Mouse (Mus musculus): ENCODE measurements around the gene Arid5b.

The Arid5b gene

DNA sequence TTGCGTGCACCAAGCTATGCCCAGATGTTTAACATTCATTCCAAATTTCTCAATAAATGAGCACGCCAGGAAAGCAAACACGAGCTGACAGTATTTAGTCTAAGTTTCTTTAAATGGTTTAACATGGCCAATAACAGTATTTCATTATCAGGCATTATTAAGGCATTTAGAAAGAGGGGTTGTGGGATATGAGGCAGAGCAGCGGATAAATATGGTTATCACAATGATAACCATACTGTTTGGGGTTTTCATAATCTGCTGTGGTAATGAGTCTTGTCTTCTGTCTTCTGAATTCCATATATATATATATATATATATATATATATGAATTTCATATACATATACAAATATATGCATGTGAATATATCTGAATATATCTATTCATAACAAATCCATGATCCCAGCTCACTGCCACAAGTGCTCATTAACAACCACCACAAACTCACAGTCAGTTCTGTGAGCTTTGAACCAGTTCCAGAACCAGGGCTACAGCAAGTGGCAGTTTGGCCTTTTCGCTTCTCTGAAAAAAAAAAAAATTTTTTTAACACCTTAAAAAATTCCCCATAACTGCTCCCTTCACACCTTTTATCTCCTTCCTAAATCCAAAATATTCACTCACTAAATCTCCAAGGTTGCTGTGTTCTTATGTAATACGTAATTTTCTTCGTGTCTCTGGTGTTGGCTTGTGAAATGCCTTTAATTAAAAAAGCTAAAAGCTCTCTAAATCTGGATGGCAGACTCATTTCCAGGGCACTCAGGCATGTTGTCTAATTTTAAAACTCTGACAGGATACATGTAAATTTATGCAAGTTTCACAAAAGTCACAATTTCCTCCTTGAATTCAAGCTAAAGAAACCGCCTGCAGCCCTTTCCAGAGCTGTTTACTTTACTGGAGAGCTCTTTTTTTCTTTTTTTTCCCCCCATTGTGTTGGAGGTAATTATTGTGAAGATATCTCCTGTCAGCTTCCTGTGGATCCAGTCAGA, 113.5 kb downstream of the Arid5b start:
- no peak for DNase-seq (ENCODE audit: low spot score in 2 of 2)

GRCm38 (mm10) chr10:68164137-68164536, 114.4 kb downstream of the Arid5b start:
- DNase-seq (ENCODE audit: low spot score in 2 of 2): no peak

DNA sequence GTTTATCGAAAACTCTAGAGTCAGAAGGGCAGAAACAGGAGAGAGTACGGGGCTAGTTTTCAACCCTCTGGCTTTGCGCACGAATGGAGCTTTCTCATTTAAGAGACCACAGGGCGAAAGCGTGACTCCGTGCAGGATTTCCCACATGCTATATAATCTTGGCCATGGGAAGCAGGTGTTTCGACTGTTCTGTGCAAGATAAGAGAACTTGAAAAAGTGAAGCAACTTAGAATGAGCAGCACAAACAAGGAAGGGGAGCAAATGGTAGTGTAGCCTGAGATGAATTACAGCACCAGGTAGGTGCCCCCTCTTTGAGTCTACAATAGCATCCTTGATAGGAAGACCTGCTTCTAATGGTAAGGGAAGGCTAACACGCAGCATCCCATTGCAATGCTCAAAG, 118.8 kb downstream of the Arid5b start:
- no peak for DNase-seq (ENCODE audit: low spot score in 2 of 2)

DNA sequence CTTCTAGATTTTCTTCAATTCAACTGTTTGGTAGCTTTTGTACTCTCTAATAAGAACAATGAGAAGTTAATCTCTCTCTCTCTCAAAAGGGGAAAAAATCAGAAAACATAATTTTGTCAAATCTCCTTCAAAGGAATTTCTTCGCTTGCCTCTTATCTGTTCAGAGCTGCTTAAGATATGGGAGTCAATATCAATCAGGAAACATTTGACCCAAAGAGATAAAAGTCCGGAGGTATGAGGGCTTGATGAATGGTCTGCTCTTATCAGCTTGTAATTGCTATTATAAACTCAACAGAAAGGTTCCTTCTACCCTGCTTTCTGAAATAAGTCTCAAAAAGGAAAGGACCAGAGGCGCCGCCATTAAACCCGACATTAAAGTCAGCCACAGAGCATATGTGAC, 120.0 kb downstream of the Arid5b start:
- DNase-seq (ENCODE audit: low spot score in 2 of 2): no peak

DNA sequence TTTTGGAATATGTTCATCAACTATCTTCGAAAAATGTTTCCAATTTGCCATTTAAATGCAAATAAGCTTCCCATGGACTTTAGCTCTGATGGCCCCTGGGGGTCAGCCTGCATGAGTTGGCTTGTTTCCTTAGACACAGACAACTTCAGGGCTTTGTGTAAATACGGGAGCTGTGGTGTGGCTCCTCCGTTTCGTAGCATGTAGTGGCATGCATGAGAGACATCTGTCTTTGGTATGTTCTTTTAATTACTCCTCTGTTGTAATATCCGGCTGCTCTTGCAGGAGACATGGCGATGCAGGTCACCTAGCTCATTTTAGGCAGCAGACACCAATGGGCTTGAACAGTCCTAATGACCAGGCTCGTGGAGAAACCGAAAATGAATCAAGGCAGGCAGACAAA, 121.0 kb downstream of the Arid5b start:
- DNase-seq (ENCODE audit: low spot score in 2 of 2): no peak

DNA sequence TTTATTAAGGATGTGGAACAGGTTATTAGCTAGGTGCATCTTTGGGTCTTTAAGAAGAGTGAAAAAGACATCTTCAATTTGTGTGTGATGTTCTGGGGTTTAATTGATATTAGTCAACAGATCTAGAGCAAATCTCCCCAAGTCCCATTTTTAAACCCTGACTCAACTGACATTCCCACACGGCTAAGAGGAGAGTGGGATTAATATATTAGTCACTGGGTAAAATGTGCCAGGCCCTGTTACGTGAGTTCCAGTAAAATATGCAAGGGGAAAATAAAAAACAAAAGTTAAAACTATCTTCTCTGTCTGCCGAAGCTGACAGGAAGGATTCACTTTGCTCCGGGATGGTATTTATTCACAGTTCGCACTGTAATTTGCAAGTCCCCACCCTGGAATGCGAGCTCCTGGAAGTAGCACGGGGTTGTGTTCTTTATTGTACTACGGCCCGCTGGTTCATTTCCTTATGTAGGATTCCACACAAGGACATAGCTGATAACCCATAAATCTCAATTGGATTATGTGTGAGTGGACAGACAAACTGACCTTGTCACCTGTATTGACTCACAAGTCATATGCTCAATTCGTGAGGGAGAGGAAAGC, 121.8 kb downstream of the Arid5b start:
- DNase-seq (ENCODE audit: low spot score in 2 of 2): no peak

DNA sequence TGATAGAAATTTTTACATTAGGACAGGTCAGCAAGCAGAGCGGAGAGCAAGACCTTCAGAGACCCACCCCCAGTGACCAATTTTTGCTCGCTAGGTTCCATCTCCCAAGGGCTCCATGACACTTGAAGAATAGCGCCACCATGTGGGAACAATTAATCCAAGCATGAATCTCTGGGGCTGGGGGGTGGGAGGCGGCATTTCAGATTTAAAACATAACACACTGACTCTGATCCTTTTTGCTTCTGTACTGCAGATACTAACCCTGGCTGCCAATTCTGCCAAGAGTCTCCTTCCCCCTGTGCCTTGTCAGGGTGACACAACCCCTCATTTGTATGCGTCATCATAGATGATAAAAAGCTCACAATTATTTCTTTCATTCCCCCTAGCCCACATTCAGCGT, 122.4 kb downstream of the Arid5b start:
- DNase-seq (ENCODE audit: low spot score in 2 of 2): no peak

- no peak for DNase-seq (ENCODE audit: low spot score in 2 of 2)
These were observed 123.0 kb downstream of the Arid5b start for GRCm38 (mm10) chr10:68155431-68156119.

GRCm38 (mm10) chr10:68154046-68154765, 124.3 kb downstream of the Arid5b start:
- DNase-seq (ENCODE audit: low spot score in 2 of 2): no peak

DNA sequence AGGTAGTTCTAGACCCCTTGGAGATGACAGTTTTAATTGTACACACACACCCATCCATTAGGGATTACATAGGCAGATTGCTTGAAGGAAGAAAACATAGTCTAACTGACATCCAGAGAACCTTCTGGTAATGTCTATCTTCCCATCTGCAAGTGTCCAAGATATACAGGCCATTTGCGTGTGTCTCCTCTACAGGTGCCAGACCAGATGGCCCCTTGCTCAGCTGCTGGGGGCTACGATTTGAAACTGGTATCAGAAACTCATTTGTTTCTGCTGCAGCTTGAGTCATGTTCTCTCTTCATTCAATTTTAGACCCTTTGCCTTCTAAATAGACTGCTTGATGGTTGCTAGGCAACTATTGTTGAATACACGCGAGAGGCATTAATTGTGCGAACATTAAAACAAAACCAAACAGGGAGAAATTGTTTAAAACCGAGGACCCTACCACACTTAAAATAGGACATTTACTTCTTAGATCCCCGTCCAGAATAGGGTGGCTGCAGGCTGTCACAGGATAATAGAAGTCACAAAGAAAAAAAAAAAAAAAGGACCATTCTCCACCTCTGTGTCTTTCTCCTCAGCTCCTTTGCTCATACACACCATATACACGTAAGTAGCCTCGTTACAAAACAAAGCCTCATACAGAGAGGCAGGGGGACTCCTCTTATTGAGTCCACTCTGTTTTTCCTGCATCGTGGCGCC, 125.0 kb downstream of the Arid5b start:
- DNase-seq (ENCODE audit: low spot score in 2 of 2): no peak

DNA sequence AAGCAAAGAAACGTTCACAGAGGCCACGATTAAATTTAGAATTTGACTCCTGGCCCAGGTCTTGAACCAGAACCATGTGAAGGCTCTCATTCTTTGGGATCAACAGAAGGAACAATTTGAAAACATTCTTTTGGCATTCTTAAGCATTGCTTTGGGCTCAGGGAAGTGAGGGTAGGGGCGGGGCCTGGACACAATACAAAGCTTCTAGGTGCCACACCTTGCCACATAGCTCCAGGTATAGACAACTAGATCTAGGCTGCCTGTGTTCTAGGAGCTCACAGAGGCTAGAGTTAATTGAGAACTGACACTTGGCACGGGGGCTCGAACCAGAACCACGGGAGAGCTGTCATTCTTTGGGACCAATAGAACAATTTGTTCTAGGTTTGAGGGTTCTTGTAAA, 130.0 kb downstream of the Arid5b start:
- no peak for DNase-seq (ENCODE audit: low spot score in 2 of 2)

GRCm38 (mm10) chr10:68147730-68148129, 130.8 kb downstream of the Arid5b start:
- DNase-seq (ENCODE audit: low spot score in 2 of 2): no peak

DNA sequence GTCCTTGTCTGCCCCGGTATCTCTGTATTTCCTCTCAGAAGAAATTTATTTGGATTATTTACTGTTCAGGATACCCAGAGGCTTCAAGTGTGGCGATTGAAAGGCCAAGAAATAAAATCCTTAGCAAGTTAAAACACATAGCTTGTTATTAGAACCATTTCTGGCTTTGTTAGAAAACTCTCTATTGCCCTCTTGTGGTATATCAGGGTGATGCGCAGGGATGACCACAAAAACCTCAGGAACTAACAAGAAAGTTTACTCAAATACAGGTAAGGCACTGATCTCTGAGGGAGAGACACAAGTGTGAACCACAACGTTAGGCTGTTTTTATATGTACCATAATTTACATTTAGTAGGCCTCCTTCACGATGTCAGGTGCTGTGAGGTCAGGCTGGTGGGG, 131.7 kb downstream of the Arid5b start:
- DNase-seq (ENCODE audit: low spot score in 2 of 2): peak in 1 of 2 experiments; percentile 37

- DNase-seq (ENCODE audit: low spot score in 2 of 2): no peak
These were observed 133.1 kb downstream of the Arid5b start for GRCm38 (mm10) chr10:68145286-68145950.

DNA sequence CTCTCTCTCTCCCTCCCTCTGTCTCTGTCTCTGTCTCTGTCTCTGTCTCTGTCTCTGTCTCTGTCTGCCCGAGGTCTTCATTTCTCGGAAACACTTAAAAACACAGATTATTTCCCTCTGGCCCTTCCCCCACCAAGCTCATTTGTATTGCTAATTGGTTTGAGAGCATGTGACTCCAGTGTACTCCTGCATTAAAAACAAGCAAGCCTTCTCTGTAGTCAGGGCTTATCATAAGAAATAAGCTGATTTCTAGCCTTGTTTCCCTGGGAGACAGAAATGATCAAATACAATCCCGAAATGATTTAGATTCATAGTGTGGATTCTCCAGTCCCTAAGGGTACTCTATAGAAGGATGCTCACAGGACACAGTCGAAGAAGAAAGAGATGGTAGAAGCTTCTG, 136.0 kb downstream of the Arid5b start:
- DNase-seq (ENCODE audit: low spot score in 2 of 2): no peak

DNA sequence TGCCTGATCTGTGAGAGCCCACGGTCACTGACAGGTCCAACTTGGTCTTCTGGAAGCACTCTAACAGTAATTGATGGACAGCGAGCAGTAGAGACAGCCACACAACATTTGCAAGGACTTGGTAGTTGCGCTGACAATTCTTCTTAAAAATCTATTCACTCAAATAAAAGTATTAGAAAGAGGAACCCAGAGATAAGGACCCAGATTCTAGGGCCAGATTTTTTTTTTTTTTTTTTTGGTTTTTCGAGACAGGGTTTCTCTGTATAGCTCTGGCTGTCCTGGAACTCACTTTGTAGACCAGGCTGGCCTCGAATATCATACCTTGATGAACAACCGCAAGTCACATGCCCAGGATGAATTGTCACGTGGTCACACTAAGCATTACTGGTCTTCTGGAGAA, 137.0 kb downstream of the Arid5b start:
- no peak for DNase-seq (ENCODE audit: low spot score in 2 of 2)

DNA sequence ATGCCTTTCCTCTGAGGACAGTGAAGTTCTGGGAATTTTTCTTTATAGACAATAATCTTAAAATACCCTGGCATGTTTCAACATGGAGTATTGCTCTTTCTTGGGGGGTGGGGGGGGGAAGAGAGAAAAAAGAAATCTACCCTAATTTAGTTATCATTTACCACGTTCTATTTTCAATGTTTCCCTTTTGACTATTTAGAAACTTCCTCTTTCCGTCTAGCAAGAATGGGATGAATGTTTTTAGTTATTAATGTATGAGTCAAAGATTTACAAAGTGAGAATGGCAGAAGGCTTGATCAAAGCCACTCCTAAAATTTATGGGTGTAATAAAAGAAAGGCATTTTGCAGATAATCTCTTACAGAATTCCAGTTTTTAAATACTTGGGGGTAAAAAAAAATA, 137.7 kb downstream of the Arid5b start:
- no peak for DNase-seq (ENCODE audit: low spot score in 2 of 2)

DNA sequence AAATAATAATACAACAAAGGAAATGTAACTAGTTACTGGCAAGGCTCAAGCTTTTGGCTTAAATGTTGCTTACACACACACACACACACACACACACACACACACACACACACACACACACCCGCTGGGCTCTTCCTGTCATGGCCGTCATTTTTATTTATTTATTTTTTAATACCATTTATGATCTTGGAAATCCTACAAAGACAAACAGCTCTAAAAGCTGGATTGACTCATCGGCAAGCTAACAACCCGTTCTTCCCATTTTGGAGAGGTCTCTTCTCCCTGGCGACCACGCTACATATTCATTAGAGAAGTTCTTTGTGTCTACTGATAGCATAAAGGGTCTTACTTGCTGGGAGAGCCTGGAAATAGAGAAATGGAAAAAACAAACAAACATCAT, 138.2 kb downstream of the Arid5b start:
- DNase-seq (ENCODE audit: low spot score in 2 of 2): no peak

DNA sequence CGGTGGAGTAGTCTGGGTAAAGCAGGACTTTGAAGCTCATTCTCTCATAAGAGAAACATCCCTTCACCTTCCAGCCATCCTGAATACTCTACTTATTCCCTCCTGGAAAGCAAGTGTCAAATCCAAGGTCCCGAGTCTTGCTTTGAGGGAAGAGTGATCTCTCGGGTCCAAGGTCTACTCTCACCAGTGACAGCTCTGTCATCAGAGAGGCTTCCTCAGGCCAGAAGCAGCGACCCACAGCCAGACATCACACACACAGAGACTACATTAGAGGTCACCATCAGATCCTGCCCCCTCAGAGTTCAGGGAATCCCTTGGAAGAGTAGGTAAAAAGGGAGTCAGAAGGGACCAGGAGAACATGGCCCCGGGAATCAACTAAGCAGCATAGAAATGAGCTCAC, 140.4 kb downstream of the Arid5b start:
- no peak for DNase-seq (ENCODE audit: low spot score in 2 of 2)

DNA sequence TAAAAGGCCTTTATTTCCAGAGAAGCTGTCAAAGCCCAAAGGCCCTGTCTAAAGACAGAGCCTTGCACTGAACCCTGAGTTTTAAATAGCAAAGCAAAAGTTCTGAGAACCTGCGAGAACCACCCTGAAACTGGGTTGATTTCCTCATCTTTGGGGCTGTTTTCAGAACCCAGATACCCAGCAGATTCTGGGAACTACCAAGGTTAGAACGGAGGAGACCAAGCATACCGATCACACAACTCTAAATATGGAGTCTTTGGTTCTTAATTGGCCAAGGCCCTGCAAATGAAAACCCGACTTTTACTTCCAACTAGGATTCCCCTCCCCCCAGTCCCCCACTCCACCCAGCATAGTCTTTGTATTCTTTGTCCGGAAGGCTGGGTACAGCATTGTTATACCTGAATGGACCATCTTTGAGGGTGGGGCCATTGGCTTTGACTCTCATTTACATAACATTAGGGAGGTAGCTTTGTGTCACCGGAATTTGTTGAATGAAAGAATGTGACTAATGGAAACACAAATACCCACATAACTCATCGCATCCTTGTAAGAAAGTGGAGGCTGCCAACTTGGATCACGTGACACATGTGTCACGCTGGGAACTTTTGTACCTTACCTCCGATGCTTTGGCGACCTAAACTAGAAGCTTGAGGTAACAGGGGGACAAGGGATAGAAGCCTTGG, 141.2 kb downstream of the Arid5b start:
- DNase-seq (ENCODE audit: low spot score in 2 of 2): no peak

All from frontal cortex, postnatal 10 days (tissue).